Mouse (Mus musculus): ENCODE data around the gene Arid1a. TPM values are rescaled to one million over a fixed set of nuclear protein-coding genes. Genes with fewer than 3 reads are reported as not detected.

The Arid1a gene
- 40.3 and 40.5 TPM in 2 replicates for polyA plus RNA-seq (2014; fragmentation: Nextera tagmentation; extraction: Ambion mirVana)

GRCm38 (mm10) chr4:133756514-133757268 lies at the start of gene Arid1a:
Arid1a (minus strand) TSS chr4:133756769.
- peak within 1 kb of the TSS; percentile 100 for H3K27ac ChIP-seq (ENCODE audit: low read depth)
- peak within 1 kb of the TSS; percentile 92 for H3K4me2 ChIP-seq (ENCODE audit: low read length)
- H3K36me3 ChIP-seq (ENCODE audit: control insufficient read depth, insufficient read depth, low read length), result no peaks in the 10 kb centered on the region
- H3K9ac ChIP-seq (ENCODE audit: low read length), result peak within 1 kb of the TSS; percentile 100
- peak within 1 kb of the TSS; percentile 100 for H3K4me3 ChIP-seq (ENCODE audit: low read depth, low read length)
- WGBS, result under 1% methylated on average over 40 of the region's 40 CpGs
- DNase-seq (ENCODE audit: low spot score) (peak; percentile 97), ATAC-seq (replicated peaks; ENCODE audit: low FRiP score, low TSS enrichment, low read depth) (peak; percentile 68)
- no peaks in the 10 kb centered on the region for H3K9me3 ChIP-seq (ENCODE audit: control insufficient read depth, low read length)
- no peaks in the 10 kb centered on the region for H3K27me3 ChIP-seq (replicated peaks; ENCODE audit: control insufficient read depth, insufficient read depth, low read length)
- H3K4me1 ChIP-seq (replicated peaks; ENCODE audit: control insufficient read depth, insufficient read depth, low read length), result peaks cover 16% of the 10 kb centered on the region

GRCm38 (mm10) chr4:133804401-133805263 lies 48.1 kb upstream of the Arid1a start:
- H3K9ac ChIP-seq (ENCODE audit: low read length), result no peak overlapping the region
- DNase-seq (ENCODE audit: low spot score), result no peak
- no peaks in the 10 kb centered on the region for H3K9me3 ChIP-seq (ENCODE audit: control insufficient read depth, low read length)
- no peak overlapping the region for H3K27ac ChIP-seq (ENCODE audit: low read depth)
- H3K36me3 ChIP-seq (ENCODE audit: control insufficient read depth, insufficient read depth, low read length), result no peaks in the 10 kb centered on the region
- H3K4me2 ChIP-seq (ENCODE audit: low read length), result no peak overlapping the region
- no peak overlapping the region for H3K4me3 ChIP-seq (ENCODE audit: low read depth, low read length)
- no peaks in the 10 kb centered on the region for H3K4me1 ChIP-seq (replicated peaks; ENCODE audit: control insufficient read depth, insufficient read depth, low read length)
- ATAC-seq (replicated peaks; ENCODE audit: low FRiP score, low TSS enrichment, low read depth), result no peak
- no peaks in the 10 kb centered on the region for H3K27me3 ChIP-seq (replicated peaks; ENCODE audit: control insufficient read depth, insufficient read depth, low read length)
- WGBS, result 70% methylated on average over 15 of the region's 15 CpGs

- ATAC-seq (replicated peaks; ENCODE audit: low FRiP score, low TSS enrichment, low read depth) (no peak), DNase-seq (ENCODE audit: low spot score) (no peak)
- WGBS, result 41% methylated on average over 6 of the region's 6 CpGs
- Histone ChIP-seq H3K9ac (ENCODE audit: low read length) (no peak overlapping the region), H3K27ac (ENCODE audit: low read depth) (no peak overlapping the region), H3K4me2 (ENCODE audit: low read length) (no peak overlapping the region), H3K4me1 (replicated peaks; ENCODE audit: control insufficient read depth, insufficient read depth, low read length) (no peaks in the 10 kb centered on the region), H3K27me3 (replicated peaks; ENCODE audit: control insufficient read depth, insufficient read depth, low read length) (no peaks in the 10 kb centered on the region), H3K36me3 (ENCODE audit: control insufficient read depth, insufficient read depth, low read length) (no peaks in the 10 kb centered on the region), H3K9me3 (ENCODE audit: control insufficient read depth, low read length) (no peaks in the 10 kb centered on the region), H3K4me3 (ENCODE audit: low read depth, low read length) (no peak overlapping the region)
Observed at GRCm38 (mm10) chr4:133800589-133800988, 44.0 kb upstream of the Arid1a start.

GRCm38 (mm10) chr4:133793269-133793668 lies 36.7 kb upstream of the Arid1a start:
- Histone ChIP-seq H3K9me3 (ENCODE audit: control insufficient read depth, low read length) (no peaks in the 10 kb centered on the region), H3K9ac (ENCODE audit: low read length) (no peak overlapping the region), H3K4me2 (ENCODE audit: low read length) (no peak overlapping the region), H3K4me1 (replicated peaks; ENCODE audit: control insufficient read depth, insufficient read depth, low read length) (no peaks in the 10 kb centered on the region), H3K4me3 (ENCODE audit: low read depth, low read length) (no peak overlapping the region), H3K27me3 (replicated peaks; ENCODE audit: control insufficient read depth, insufficient read depth, low read length) (no peaks in the 10 kb centered on the region), H3K36me3 (ENCODE audit: control insufficient read depth, insufficient read depth, low read length) (no peaks in the 10 kb centered on the region), H3K27ac (ENCODE audit: low read depth) (no peak overlapping the region)
- no peak for ATAC-seq (replicated peaks; ENCODE audit: low FRiP score, low TSS enrichment, low read depth)
- DNase-seq (ENCODE audit: low spot score), result no peak
- WGBS, result 74% methylated on average over 3 of the region's 3 CpGs

- 81% methylated on average over 21 of the region's 21 CpGs for WGBS
Observed at GRCm38 (mm10) chr4:133774570-133775554, 18.3 kb upstream of the Arid1a start.

GRCm38 (mm10) chr4:133769157-133769556 lies 12.6 kb upstream of the Arid1a start:
- Histone ChIP-seq H3K27ac (ENCODE audit: low read depth) (no peak overlapping the region), H3K9me3 (ENCODE audit: control insufficient read depth, low read length) (no peaks in the 10 kb centered on the region), H3K4me2 (ENCODE audit: low read length) (no peak overlapping the region), H3K9ac (ENCODE audit: low read length) (no peak overlapping the region), H3K36me3 (ENCODE audit: control insufficient read depth, insufficient read depth, low read length) (no peaks in the 10 kb centered on the region), H3K4me3 (ENCODE audit: low read depth, low read length) (no peak overlapping the region), H3K27me3 (replicated peaks; ENCODE audit: control insufficient read depth, insufficient read depth, low read length) (no peaks in the 10 kb centered on the region), H3K4me1 (replicated peaks; ENCODE audit: control insufficient read depth, insufficient read depth, low read length) (no peaks in the 10 kb centered on the region)
- ATAC-seq (replicated peaks; ENCODE audit: low FRiP score, low TSS enrichment, low read depth), result no peak
- no peak for DNase-seq (ENCODE audit: low spot score)
- WGBS, result 73% methylated on average over 3 of the region's 3 CpGs

More at GRCm38 (mm10) chr4:133774570-133775554, 18.3 kb upstream of the Arid1a start:
- ATAC-seq (replicated peaks; ENCODE audit: low FRiP score, low TSS enrichment, low read depth) (no peak), DNase-seq (ENCODE audit: low spot score) (no peak)
- no peaks in the 10 kb centered on the region for H3K36me3 ChIP-seq (ENCODE audit: control insufficient read depth, insufficient read depth, low read length)
- H3K4me2 ChIP-seq (ENCODE audit: low read length), result no peak overlapping the region
- no peak overlapping the region for H3K9ac ChIP-seq (ENCODE audit: low read length)
- H3K4me3 ChIP-seq (ENCODE audit: low read depth, low read length), result no peak overlapping the region
- H3K4me1 ChIP-seq (replicated peaks; ENCODE audit: control insufficient read depth, insufficient read depth, low read length), result no peaks in the 10 kb centered on the region
- H3K27ac ChIP-seq (ENCODE audit: low read depth), result no peak overlapping the region
- H3K9me3 ChIP-seq (ENCODE audit: control insufficient read depth, low read length), result no peaks in the 10 kb centered on the region
- H3K27me3 ChIP-seq (replicated peaks; ENCODE audit: control insufficient read depth, insufficient read depth, low read length), result no peaks in the 10 kb centered on the region

- WGBS, result 81% methylated on average over 6 of the region's 6 CpGs
Observed at GRCm38 (mm10) chr4:133763112-133763511, 6.5 kb upstream of the Arid1a start.

GRCm38 (mm10) chr4:133759659-133760058 lies 3.1 kb upstream of the Arid1a start:
- WGBS, result 91% methylated on average over 8 of the region's 8 CpGs
- Histone ChIP-seq H3K4me1 (replicated peaks; ENCODE audit: control insufficient read depth, insufficient read depth, low read length) (peaks cover 15% of the 10 kb centered on the region), H3K27me3 (replicated peaks; ENCODE audit: control insufficient read depth, insufficient read depth, low read length) (no peaks in the 10 kb centered on the region), H3K27ac (ENCODE audit: low read depth) (no peak overlapping the region), H3K4me3 (ENCODE audit: low read depth, low read length) (no peak overlapping the region), H3K36me3 (ENCODE audit: control insufficient read depth, insufficient read depth, low read length) (no peaks in the 10 kb centered on the region), H3K9me3 (ENCODE audit: control insufficient read depth, low read length) (no peaks in the 10 kb centered on the region), H3K9ac (ENCODE audit: low read length) (no peak overlapping the region), H3K4me2 (ENCODE audit: low read length) (no peak overlapping the region)
- no peak for ATAC-seq (replicated peaks; ENCODE audit: low FRiP score, low TSS enrichment, low read depth)
- no peak for DNase-seq (ENCODE audit: low spot score)

More at GRCm38 (mm10) chr4:133763112-133763511, 6.5 kb upstream of the Arid1a start:
- Histone ChIP-seq H3K9ac (ENCODE audit: low read length) (no peak overlapping the region), H3K4me3 (ENCODE audit: low read depth, low read length) (no peak overlapping the region), H3K4me2 (ENCODE audit: low read length) (no peak overlapping the region), H3K36me3 (ENCODE audit: control insufficient read depth, insufficient read depth, low read length) (no peaks in the 10 kb centered on the region), H3K4me1 (replicated peaks; ENCODE audit: control insufficient read depth, insufficient read depth, low read length) (no peaks in the 10 kb centered on the region), H3K27me3 (replicated peaks; ENCODE audit: control insufficient read depth, insufficient read depth, low read length) (no peaks in the 10 kb centered on the region), H3K27ac (ENCODE audit: low read depth) (no peak overlapping the region), H3K9me3 (ENCODE audit: control insufficient read depth, low read length) (no peaks in the 10 kb centered on the region)
- no peak for ATAC-seq (replicated peaks; ENCODE audit: low FRiP score, low TSS enrichment, low read depth)
- DNase-seq (ENCODE audit: low spot score), result no peak

All from intestine, embryonic 14.5 days (tissue).